Mouse (Mus musculus): ENCODE measurements around the gene Uchl1. TPM values are rescaled to one million over a fixed set of nuclear protein-coding genes. Genes with fewer than 3 reads are reported as not detected.

Gene Uchl1
- polyA plus RNA-seq (2017; shearing (Covaris generic)), result not detected

GRCm38 (mm10) chr5:66675983-66676382, at the start of gene Uchl1:
Gene Uchl1 (plus strand): TSS chr5:66676091.

Other genes with a start within 250 kb of the Uchl1 start
- 3.4 TPM for gene Apbb2, start 57.3 kb upstream of the Uchl1 start, polyA plus RNA-seq (2017; shearing (Covaris generic))
- not detected for gene Limch1, start 69.7 kb downstream of the Uchl1 start, polyA plus RNA-seq (2017; shearing (Covaris generic))

All from CD4-positive, CD25-positive, alpha-beta regulatory T cell (primary cell).